In genomic region chr7:19239423-19239822, GRCm38 (mm10) we compare ENCODE assay signal across 9 mouse cellular contexts. TPM values are rescaled to one million over a fixed set of nuclear protein-coding genes. Genes with fewer than 3 reads are reported as not detected.
DNase-seq lines count a peak whose midpoint lies in the region; ATAC-seq and TF ChIP-seq lines count a peak whose summit lies in the region.
"Had no signal": no experiment of that assay in that cellular context is flagged by ENCODE, and none has a peak within 500 bp of the region (broad histone marks: within the 10 kb centered on the region; RNA-seq: fewer than 3 reads in every experiment).

No protein-coding gene starts in this region.

- H3K27me3 ChIP-seq in E14TG2a.4 (ENCODE audit: insufficient read depth, low read length) = no peaks in the 10 kb centered on the region
- H3K27me3 ChIP-seq in forebrain, embryonic 12.5 days = no peaks in the 10 kb centered on the region
- H3K27me3 ChIP-seq in heart, postnatal 0 days (ENCODE audit: control insufficient read depth, insufficient read depth, low read length) = no peaks in the 10 kb centered on the region
- no peaks in the 10 kb centered on the region for H3K27me3 ChIP-seq in liver, embryonic 14.5 days (ENCODE audit: control insufficient read depth, insufficient read depth, low read length)
- H3K27me3 ChIP-seq in neural tube, embryonic 13.5 days = no peaks in the 10 kb centered on the region
- H3K27me3 ChIP-seq: megakaryocyte, embryonic 14.5 days had no signal

- TF ChIP-seq CTCF in E14TG2a.4 (conservative IDR thresholded peaks at IDR 0.05; ENCODE audit: low read length) = peak; percentile 84
- TF ChIP-seq CTCF in heart, postnatal 0 days (IDR thresholded peaks at IDR 0.05; ENCODE audit: low read depth) = peak; percentile 98
- peak; percentile 99 for TF ChIP-seq CTCF in liver, embryonic 14.5 days (IDR thresholded peaks at IDR 0.05; ENCODE audit: low read depth)

- ATAC-seq in forebrain, embryonic 12.5 days (ENCODE audit: low FRiP score) = peak; percentile 88
- ATAC-seq in heart, postnatal 0 days (ENCODE audit: insufficient read depth, low read depth) = peak; percentile 83
- ATAC-seq in liver, embryonic 14.5 days (ENCODE audit: insufficient read depth) = peak; percentile 91
- peak; percentile 89 for ATAC-seq in neural tube, embryonic 13.5 days (ENCODE audit: low read depth)

- H3K4me2 ChIP-seq in forebrain, embryonic 12.5 days = no peak overlapping the region
- no peak overlapping the region for H3K4me2 ChIP-seq in heart, postnatal 0 days (ENCODE audit: low read depth, low read length)
- peak overlapping the region; percentile 64 for H3K4me2 ChIP-seq in liver, embryonic 14.5 days (ENCODE audit: low read depth)
- H3K4me2 ChIP-seq in neural tube, embryonic 13.5 days = no peak overlapping the region

- DNase-seq in c-Kit-positive CD71-positive TER-119-positive erythroid progenitor cells, embryonic 14.5 days (ENCODE audit: low spot score) = peak; percentile 96
- DNase-seq in heart, postnatal 0 days (ENCODE audit: low spot score) = peak; percentile 84
- peak; percentile 90 to 96 for DNase-seq in kidney, postnatal 36 days
- peak in 2 of 3 experiments; percentile 55 to 89 for DNase-seq in liver, embryonic 14.5 days (ENCODE audit: low read depth in 3 of 3, low spot score in 3 of 3)
- DNase-seq in telencephalon, adult 2 months (ENCODE audit: low read depth, low spot score) = peak; percentile 61

- no peak overlapping the region for H3K9ac ChIP-seq in forebrain, embryonic 12.5 days
- no peak overlapping the region for H3K9ac ChIP-seq in heart, postnatal 0 days (replicated peaks; ENCODE audit: low read depth, low read length)
- H3K9ac ChIP-seq in liver, embryonic 14.5 days (replicated peaks) = peak overlapping the region; percentile 55
- H3K9ac ChIP-seq in neural tube, embryonic 13.5 days = no peak overlapping the region

- no peaks in the 10 kb centered on the region for H3K9me3 ChIP-seq in E14TG2a.4 (ENCODE audit: low read length)
- no peaks in the 10 kb centered on the region for H3K9me3 ChIP-seq in forebrain, embryonic 12.5 days
- H3K9me3 ChIP-seq in heart, postnatal 0 days (replicated peaks; ENCODE audit: control insufficient read depth, low read length) = no peaks in the 10 kb centered on the region
- H3K9me3 ChIP-seq in liver, embryonic 14.5 days (ENCODE audit: control insufficient read depth, low read length) = no peaks in the 10 kb centered on the region
- H3K9me3 ChIP-seq in neural tube, embryonic 13.5 days = no peaks in the 10 kb centered on the region
- H3K9me3 ChIP-seq: megakaryocyte, embryonic 14.5 days had no signal

- H3K36me3 ChIP-seq in E14TG2a.4 (ENCODE audit: insufficient read depth, low read length) = peaks cover 16% of the 10 kb centered on the region
- no peaks in the 10 kb centered on the region for H3K36me3 ChIP-seq in forebrain, embryonic 12.5 days (replicated peaks)
- no peaks in the 10 kb centered on the region for H3K36me3 ChIP-seq in heart, postnatal 0 days (replicated peaks; ENCODE audit: control insufficient read depth, insufficient read depth, low read length)
- no peaks in the 10 kb centered on the region for H3K36me3 ChIP-seq in liver, embryonic 14.5 days (replicated peaks; ENCODE audit: control insufficient read depth, insufficient read depth, low read depth)
- no peaks in the 10 kb centered on the region for H3K36me3 ChIP-seq in neural tube, embryonic 13.5 days

- TF ChIP-seq EP300 in heart, postnatal 0 days (IDR thresholded peaks at IDR 0.05; ENCODE audit: low read depth) = no peak
- TF ChIP-seq EP300 in liver, embryonic 14.5 days (IDR thresholded peaks at IDR 0.05; ENCODE audit: low read depth) = no peak

- 0% methylated on average over 1 of the region's 1 CpGs for WGBS in forebrain, embryonic 12.5 days
- WGBS in heart, postnatal 0 days = 0% methylated on average over 1 of the region's 1 CpGs
- 0% methylated on average over 1 of the region's 1 CpGs for WGBS in liver, embryonic 14.5 days (ENCODE audit: insufficient replicate concordance)
- WGBS in neural tube, embryonic 13.5 days = 0% methylated on average over 1 of the region's 1 CpGs

- peak overlapping the region; percentile 66 for H3K27ac ChIP-seq in forebrain, embryonic 12.5 days
- peak overlapping the region; percentile 87 for H3K27ac ChIP-seq in heart, postnatal 0 days (ENCODE audit: low read depth)
- H3K27ac ChIP-seq in liver, embryonic 14.5 days = peak overlapping the region; percentile 83
- H3K27ac ChIP-seq in neural tube, embryonic 13.5 days (replicated peaks) = peak overlapping the region; percentile 15; the same call in 1 of the 2 replicates

- H3K4me1 ChIP-seq in E14TG2a.4 (replicated peaks; ENCODE audit: low read depth, low read length) = peaks cover 86% of the 10 kb centered on the region
- peaks cover 11% of the 10 kb centered on the region; the same call in 1 of the 2 replicates for H3K4me1 ChIP-seq in forebrain, embryonic 12.5 days
- H3K4me1 ChIP-seq in heart, postnatal 0 days (ENCODE audit: control insufficient read depth, insufficient read depth) = peaks cover 35% of the 10 kb centered on the region
- peaks cover 41 to 50% of the 10 kb centered on the region in 2 experiments for H3K4me1 ChIP-seq in liver, embryonic 14.5 days (replicated peaks; ENCODE audit: control insufficient read depth in 2 of 2, insufficient read depth in 2 of 2, low read length in 1 of 2)
- peaks cover 17% of the 10 kb centered on the region for H3K4me1 ChIP-seq in neural tube, embryonic 13.5 days (replicated peaks)

- H3K4me3 ChIP-seq in E14TG2a.4 (replicated peaks; ENCODE audit: low read length) = no peak overlapping the region
- H3K4me3 ChIP-seq in forebrain, embryonic 12.5 days (replicated peaks) = no peak overlapping the region
- H3K4me3 ChIP-seq in heart, postnatal 0 days (ENCODE audit: low read depth, low read length) = no peak overlapping the region
- H3K4me3 ChIP-seq in liver, embryonic 14.5 days (ENCODE audit: insufficient read depth in 1 of 2, low read depth in 2 of 2, low read length in 2 of 2) = peak overlapping the region in 1 of 2 experiments; percentile 29; a peak in 2 of 4 replicates
- no peak overlapping the region for H3K4me3 ChIP-seq in neural tube, embryonic 13.5 days
- H3K4me3 ChIP-seq: megakaryocyte, embryonic 14.5 days had no signal

RNA-seq across cellular contexts. Expression of gene Opa3, which starts 11.3 kb away (rescaled TPM):
- 45.5 and 48.3 TPM in 2 replicates for polyA plus RNA-seq in forebrain, embryonic 12.5 days (2016; fragmentation: Nextera tagmentation; extraction: Ambion mirVana)
- 52.9 and 56.4 TPM in 2 replicates for total RNA-seq in heart, postnatal 0 days (2014; rRNA removed; ENCODE audit: low replicate concordance)
- polyA plus RNA-seq in heart, postnatal 0 days (2015; fragmentation: Nextera tagmentation; extraction: Ambion mirVana) = 37.6 and 40.5 TPM in 2 replicates
- 8.3 and 9.1 TPM in 2 replicates for polyA plus RNA-seq in liver, embryonic 14.5 days (2012; rRNA removed)
- polyA plus RNA-seq in liver, embryonic 14.5 days (2014; fragmentation: Nextera tagmentation; extraction: Ambion mirVana) = 12.8 and 14.6 TPM in 2 replicates
- polyA plus RNA-seq in neural tube, embryonic 13.5 days (2015; fragmentation: Nextera tagmentation; extraction: Ambion mirVana) = 38.7 and 39.9 TPM in 2 replicates

RNA-seq across cellular contexts. Expression of gene Gpr4, which starts 27.1 kb away (rescaled TPM):
- polyA plus RNA-seq in forebrain, embryonic 12.5 days (2016; fragmentation: Nextera tagmentation; extraction: Ambion mirVana) = 1.6 and 1.7 TPM in 2 replicates
- 3.5 and 10.6 TPM in 2 replicates for total RNA-seq in heart, postnatal 0 days (2014; rRNA removed; ENCODE audit: low replicate concordance)
- polyA plus RNA-seq in heart, postnatal 0 days (2015; fragmentation: Nextera tagmentation; extraction: Ambion mirVana) = 3.6 TPM in 2 replicates
- 0.35 and 0.53 TPM in 2 replicates for polyA plus RNA-seq in liver, embryonic 14.5 days (2012; rRNA removed)
- polyA plus RNA-seq in liver, embryonic 14.5 days (2014; fragmentation: Nextera tagmentation; extraction: Ambion mirVana) = 0.10 and 0.23 TPM in 2 replicates
- polyA plus RNA-seq in neural tube, embryonic 13.5 days (2015; fragmentation: Nextera tagmentation; extraction: Ambion mirVana) = 2.0 and 2.6 TPM in 2 replicates

RNA-seq across cellular contexts. Expression of gene Vasp, which starts 32.2 kb away (rescaled TPM):
- 42.4 and 43.0 TPM in 2 replicates for polyA plus RNA-seq in forebrain, embryonic 12.5 days (2016; fragmentation: Nextera tagmentation; extraction: Ambion mirVana)
- total RNA-seq in heart, postnatal 0 days (2014; rRNA removed; ENCODE audit: low replicate concordance) = 115 and 127 TPM in 2 replicates
- polyA plus RNA-seq in heart, postnatal 0 days (2015; fragmentation: Nextera tagmentation; extraction: Ambion mirVana) = 67.7 and 72.2 TPM in 2 replicates
- polyA plus RNA-seq in liver, embryonic 14.5 days (2012; rRNA removed) = 35.3 and 39.9 TPM in 2 replicates
- polyA plus RNA-seq in liver, embryonic 14.5 days (2014; fragmentation: Nextera tagmentation; extraction: Ambion mirVana) = 25.5 and 31.0 TPM in 2 replicates
- polyA plus RNA-seq in neural tube, embryonic 13.5 days (2015; fragmentation: Nextera tagmentation; extraction: Ambion mirVana) = 41.2 and 46.3 TPM in 2 replicates

RNA-seq across cellular contexts. Expression of gene Ppm1n, which starts 40.4 kb away (rescaled TPM):
- polyA plus RNA-seq in forebrain, embryonic 12.5 days (2016; fragmentation: Nextera tagmentation; extraction: Ambion mirVana) = 0.19 TPM in 1 of 2 replicates, not detected in the other
- total RNA-seq in heart, postnatal 0 days (2014; rRNA removed; ENCODE audit: low replicate concordance) = not detected in 2 replicates
- polyA plus RNA-seq in heart, postnatal 0 days (2015; fragmentation: Nextera tagmentation; extraction: Ambion mirVana) = 0.47 and 0.56 TPM in 2 replicates
- 0.04 TPM in 1 of 2 replicates, not detected in the other for polyA plus RNA-seq in liver, embryonic 14.5 days (2012; rRNA removed)
- polyA plus RNA-seq in liver, embryonic 14.5 days (2014; fragmentation: Nextera tagmentation; extraction: Ambion mirVana) = not detected in 2 replicates
- 0.41 and 0.59 TPM in 2 replicates for polyA plus RNA-seq in neural tube, embryonic 13.5 days (2015; fragmentation: Nextera tagmentation; extraction: Ambion mirVana)

RNA-seq across cellular contexts. Expression of gene Rtn2, which starts 43.0 kb away (rescaled TPM):
- polyA plus RNA-seq in forebrain, embryonic 12.5 days (2016; fragmentation: Nextera tagmentation; extraction: Ambion mirVana) = 70.3 and 74.1 TPM in 2 replicates
- 80.7 and 108 TPM in 2 replicates for total RNA-seq in heart, postnatal 0 days (2014; rRNA removed; ENCODE audit: low replicate concordance)
- 51.7 and 53.6 TPM in 2 replicates for polyA plus RNA-seq in heart, postnatal 0 days (2015; fragmentation: Nextera tagmentation; extraction: Ambion mirVana)
- polyA plus RNA-seq in liver, embryonic 14.5 days (2012; rRNA removed) = 2.9 and 4.1 TPM in 2 replicates
- polyA plus RNA-seq in liver, embryonic 14.5 days (2014; fragmentation: Nextera tagmentation; extraction: Ambion mirVana) = 2.6 and 3.0 TPM in 2 replicates
- polyA plus RNA-seq in neural tube, embryonic 13.5 days (2015; fragmentation: Nextera tagmentation; extraction: Ambion mirVana) = 103 and 117 TPM in 2 replicates

Comparison
In these comparisons a context has a peak if more than half of its experiments do, and no peak if none do; other contexts are left out.
1. H3K27ac ChIP-seq: peak in every context shown above with its lines; median percentile 87 in heart, postnatal 0 days; 83 in liver, embryonic 14.5 days; 66 in forebrain, embryonic 12.5 days; 15 in neural tube, embryonic 13.5 days.